Mouse (Mus musculus) Muller cell, postnatal 12 days (primary cell): ENCODE measurements around the gene Defb23.

Experiments used
- DNase-seq: peaks from one replicate; pipeline ENCODE4 v3.0.0-alpha.2; 2015; ENCODE audit errors: inconsistent ontology term

Defb23 gene

DNA sequence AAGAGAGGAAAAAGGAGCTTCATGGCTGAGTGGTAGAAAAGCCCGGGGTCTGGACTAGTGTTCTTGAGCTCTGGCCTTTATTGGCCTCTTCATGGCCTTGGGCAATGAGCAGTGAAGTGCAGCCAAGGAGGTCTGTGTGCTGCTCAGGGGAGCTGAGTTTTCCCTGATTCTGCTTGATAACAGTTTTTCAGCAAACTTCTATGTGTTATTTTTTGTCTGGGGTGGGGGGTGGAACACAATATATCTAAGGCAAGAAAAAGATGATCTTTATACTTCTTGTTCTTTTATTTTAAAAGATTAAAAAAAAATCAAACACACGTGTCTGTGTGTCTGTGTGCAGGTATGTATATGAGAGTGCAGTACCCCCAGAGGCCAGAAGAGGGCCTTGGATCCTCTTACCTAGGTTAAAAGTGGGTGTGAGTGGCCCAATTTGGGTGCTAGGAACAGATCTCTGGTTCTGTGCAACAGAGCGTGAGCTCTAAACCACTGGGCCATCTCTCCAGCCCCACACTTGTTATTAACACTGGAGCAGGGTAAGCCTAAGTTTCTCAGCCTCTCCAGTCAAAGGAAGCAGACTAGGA is at the start of gene Defb23:
TSS of gene Defb23 (minus strand) at position 51 of the 581 bp plus-strand sequence.
- DNase-seq: no peak

DNA sequence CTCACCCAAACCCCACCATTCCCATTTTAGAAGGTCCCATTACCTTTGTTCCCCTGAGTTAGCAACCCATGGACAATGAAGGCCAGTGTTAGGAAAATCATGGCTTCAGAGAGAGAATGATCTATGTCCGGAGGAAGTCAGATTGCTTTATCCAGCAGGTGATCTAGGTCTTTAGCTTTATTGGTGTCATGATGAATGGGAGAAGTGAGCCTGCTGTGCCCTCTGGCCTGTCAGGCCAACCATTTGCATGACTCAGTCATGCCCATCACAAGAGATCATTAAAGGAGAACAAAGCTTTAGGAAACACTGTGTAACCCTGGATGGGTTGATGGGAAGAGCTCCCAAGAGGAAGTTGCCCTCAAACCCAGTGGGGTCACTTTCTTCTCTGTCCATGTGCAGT is 47.2 kb upstream of the Defb23 start, which contains the start of gene Defb26:
TSS of gene Defb26 (minus strand) at position 101 of the 400 bp plus-strand sequence.
- no peak for DNase-seq

DNA sequence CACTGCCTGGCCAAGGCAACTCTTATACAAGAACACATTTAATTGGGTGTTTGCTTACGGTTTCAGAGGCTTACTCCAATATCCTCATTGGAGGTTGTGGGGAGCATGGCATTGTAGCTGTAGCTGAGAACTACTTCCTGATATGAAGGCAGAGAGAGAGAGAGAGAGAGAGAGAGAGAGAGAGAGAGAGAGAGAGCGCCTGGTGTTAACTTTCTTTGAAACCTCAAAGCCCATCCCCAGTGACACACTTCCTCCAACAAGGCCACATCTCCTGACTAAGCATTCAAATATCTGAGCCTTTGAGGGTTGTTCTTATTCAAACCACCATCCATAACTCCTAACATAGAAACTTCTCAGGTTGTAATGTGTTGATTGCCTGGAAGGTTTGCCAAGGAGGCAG is 39.5 kb upstream of the Defb23 start:
- DNase-seq: no peak

DNA sequence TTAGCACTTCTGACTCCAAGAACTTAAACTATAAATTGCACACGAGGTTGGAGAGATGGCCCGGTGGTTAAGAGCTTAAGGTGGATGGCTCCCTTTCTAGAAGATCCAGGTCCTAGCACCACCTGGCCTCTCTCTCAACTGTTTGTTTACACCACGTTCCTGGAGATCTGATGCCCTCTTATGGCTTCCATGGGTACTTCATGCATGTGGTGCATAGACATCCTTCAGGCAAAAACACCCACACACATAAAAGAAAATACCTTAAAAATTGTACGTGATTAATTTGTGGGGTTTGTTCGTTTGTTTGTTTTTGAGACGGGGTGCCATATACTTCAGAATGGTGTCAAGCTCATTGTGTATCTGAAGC is 36.4 kb upstream of the Defb23 start:
- no peak for DNase-seq

DNA sequence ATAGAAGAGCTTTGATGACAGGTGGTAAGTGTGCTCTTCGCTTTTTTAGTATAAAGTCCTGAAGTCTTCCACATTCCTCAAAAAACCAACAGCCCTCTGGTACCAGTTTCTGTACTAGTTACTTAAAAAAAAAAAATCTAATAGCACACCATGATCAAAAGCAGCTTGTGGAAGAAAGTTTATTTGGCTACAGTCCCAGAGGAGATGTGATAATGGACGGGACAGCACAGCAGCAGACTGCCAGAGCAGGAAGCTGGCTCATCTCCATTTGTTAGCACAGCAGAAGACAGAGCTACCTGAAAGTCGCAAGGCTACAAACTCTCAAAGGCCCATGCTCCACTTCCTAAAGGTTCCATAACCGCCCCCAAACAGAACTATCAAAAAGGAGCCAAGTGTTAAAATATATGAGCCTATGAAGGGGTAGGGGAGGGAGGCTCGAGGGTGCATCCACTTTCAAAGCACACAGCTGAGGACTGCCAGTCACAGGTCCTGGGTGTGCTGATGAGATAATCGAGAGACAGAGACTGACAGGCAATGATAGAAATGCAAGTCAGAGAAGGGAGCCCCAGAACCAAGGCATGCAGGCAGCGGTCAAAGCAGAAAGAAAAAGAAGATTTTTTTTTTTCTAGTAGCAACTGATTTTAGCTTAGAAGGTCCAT is 35.9 kb upstream of the Defb23 start:
- no peak for DNase-seq

DNA sequence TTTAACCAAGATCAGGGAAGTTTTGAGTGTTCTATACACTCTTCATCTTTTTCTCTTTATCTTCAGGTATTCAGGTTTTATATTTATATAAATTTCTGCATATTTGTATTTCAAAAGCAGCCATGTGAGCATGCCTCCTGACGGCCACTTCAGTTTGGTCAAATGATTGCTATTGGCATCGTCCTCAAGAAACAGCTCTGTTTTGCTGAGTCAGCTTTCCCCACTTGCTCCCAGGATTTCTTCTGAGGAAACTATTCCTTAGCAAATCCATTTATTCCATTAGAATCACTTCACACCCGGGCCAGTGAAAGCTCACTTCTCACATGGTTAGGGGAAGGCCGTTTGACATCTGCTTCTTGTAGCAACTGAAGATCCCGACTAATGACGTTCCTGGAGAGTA is 33.6 kb upstream of the Defb23 start:
- no peak for DNase-seq

DNA sequence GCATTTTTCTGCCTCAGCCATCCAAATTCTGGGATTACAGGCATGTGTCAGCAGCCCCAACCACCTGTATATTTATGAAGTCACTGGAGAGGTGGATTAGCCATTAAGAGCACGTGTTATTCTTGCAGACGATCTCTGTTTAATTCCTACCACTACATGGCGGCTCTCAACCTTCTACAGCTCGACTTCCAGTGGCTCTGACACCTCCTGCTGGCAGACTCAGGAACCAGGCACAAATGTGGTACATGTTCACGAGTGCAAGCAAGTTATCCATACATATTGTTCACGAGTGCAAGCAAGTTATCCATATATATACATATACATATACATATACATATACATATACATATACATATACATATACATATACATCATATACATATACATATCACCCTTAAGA is 28.7 kb upstream of the Defb23 start:
- DNase-seq: no peak

DNA sequence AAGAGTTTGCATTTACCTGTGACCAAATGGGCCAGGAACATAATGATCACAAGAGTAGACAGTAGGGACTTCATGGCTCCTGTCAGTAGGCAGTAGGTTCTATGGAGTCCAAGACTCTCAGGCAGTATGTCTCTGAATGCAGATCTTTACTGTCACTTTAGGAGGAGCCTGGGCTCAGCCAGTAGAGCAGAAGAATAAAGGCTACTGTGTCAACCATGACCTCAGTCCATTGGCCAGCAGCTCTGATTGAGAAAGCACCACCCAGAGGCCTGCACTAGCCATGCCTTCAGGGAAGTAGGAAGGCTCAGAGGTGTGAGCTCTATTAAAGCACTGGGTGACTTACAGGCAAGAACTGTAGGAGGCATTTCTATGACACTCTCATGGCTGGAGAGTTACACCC is 25.6 kb upstream of the Defb23 start, which contains the start of gene Defb22:
TSS of gene Defb22 (minus strand) at position 101 of the 400 bp plus-strand sequence.
- DNase-seq: no peak

DNA sequence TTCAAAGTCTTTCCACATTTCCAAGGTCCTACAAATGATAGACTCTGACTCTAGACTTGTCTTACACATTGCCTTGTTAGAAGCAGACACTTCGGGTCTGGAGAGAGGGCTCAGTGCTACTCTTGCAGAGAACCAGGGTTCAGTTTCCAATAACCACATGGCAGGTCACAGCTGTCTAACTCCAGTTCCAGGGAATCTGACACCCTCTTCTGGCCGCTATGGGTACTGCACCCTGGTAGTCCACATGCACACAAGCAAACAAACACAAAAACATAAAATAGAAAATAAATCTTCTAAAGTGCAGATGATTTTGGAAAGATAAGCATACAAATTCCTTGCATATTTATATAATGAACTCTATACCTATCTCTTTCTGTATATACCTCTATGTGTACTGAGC is 22.6 kb upstream of the Defb23 start:
- DNase-seq: no peak

DNA sequence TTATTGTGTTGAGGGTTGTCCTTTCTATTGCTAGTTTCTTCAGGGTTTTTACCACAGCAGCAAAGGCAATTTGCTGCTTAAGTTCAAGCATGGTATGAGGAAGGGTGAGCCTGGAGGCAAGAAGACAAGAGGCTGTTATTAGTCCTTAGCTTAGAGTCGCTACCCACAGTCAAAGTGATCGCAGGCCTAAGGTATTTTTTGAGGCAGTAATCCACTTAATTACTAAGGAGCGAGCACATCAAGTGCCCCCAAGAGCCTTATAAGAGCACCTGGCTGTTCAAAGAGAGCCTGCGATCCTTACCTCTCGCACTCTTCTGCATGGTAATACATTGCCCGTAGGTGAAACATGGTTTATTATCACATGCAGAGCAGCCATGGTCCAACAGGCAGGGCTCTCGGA is 17.3 kb upstream of the Defb23 start:
- DNase-seq: no peak

DNA sequence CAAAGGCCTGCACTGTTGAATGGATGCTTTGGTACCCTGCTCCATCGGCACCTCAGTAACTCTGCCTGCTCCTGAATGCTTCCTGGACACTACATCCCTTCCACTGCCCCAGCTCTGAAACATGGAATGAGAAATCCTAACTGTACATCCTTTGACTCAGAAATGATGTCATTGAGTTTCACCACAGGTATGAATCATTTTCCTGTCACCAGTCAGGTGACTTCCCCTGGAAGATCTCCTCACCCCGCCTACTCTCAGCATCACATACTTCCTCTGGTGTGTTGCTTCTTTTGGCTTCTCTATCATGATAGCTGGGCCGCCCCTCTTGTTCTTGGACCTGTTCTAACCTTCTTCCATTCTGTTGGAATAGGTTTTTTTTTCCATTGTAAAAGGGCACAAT is 16.5 kb upstream of the Defb23 start:
- DNase-seq: no peak

DNA sequence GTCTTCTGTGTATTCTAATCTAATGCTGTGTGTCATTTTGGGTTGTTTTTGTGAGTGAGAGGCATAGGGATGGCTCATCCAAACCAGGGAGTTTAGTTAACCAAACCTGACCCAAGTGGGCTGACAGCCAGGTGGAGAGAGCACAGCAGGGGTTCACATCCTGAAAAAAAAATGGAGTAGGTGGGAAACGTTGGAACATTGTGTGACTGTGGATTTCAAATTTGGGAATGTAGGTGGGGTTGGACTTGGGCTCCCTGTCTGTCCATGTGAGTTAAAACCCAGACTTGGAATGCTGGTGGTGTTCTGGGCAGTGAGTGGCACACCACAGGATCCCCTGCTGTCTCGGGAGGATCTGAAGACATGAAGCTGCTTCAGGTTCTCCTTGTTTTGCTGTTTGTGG is 12.3 kb upstream of the Defb23 start, which contains the start of gene Defb20:
TSS of gene Defb20 (plus strand) at position 301 of the 400 bp plus-strand sequence.
- no peak for DNase-seq

DNA sequence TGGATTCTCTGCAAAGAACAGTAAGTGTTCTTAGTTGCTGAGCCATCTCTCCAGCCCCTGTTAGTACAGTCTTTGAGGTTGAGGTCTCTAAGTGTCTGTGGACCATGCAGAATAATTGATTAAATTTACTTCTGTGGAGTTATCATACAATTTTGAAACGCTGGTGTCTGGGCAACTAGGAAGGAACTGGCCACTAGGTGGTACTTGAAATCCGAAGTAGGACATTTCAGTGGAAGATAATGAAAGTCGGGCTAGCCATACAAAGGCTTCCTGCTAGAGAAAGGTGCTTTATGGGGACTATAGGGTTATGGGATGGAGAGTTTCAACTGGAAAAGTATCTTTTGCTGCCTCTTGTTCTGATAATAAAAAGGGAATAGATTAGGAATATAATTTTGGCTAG is 8.0 kb upstream of the Defb23 start:
- DNase-seq: no peak

DNA sequence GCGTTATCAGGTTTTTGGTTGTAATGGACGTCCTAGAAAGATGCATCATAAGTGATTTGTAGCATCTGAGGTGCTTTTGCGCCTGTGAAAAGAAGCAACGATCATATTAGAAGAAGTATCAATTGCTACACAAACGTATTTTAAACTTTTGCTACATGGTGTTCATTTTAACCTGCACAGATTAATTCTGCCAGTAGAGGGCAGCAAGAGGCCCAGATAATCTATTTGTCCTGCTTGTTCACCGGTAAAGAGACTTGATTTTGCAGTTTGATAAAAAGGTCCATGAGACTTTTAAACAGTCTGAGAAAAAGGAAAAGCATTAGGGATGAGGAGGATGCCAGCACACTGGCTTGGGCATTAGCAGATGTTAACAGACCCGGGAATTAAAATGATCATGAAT is 6.6 kb upstream of the Defb23 start:
- DNase-seq: peak; percentile 11

DNA sequence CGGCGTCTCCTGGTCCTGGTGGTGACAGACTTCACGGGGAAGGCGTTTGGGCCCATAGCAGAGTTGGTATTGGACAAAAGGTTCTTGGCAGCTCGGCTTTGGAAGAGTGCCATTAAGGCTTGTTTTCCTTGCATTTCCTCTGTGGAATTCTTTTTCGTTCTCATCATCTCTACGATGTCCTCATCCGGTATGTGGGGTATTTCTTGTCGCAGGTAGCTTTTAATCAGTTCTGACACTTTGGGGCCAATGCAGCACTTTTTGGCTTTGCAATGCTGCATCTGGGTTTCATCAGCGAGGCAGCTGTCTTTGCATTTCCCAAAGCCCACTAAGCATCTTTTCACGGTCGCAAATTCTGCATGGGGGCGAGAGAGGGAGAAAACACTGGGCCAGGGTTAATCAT is 5.2 kb downstream of the Defb23 start:
- peak; percentile 51 for DNase-seq

DNA sequence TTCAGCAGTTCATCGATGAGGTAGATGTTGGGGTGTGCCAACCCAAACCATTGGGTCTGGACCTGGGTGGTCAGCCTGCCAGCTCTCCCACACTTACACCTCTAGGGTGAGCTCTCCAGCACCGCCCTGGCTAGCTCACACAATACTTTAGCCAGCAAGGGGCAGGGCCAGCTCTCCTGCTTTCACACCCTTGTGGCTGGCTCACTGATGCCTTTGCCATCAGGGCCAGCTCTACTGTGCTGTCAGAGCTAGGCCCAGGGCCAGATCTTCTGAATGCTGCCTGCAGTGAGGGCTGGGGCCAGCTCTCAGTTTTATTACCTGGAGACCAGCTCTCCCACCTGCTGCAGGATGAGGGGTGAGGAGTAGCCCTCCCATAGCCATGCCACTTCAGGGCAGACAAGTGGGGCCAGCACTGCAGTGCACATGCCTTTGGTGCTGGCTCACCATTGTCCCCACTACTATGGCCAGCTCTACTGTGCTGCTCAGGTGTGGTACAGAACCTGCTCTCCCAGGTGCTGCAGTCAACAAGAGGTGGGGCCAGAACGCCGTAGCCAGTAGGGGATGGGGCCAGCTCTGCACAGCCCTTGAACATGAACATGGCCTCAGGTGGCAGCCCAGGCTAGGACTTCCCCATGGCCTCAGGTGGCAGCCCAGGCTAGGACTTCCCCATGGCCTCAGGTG is 12.2 kb downstream of the Defb23 start:
- no peak for DNase-seq

DNA sequence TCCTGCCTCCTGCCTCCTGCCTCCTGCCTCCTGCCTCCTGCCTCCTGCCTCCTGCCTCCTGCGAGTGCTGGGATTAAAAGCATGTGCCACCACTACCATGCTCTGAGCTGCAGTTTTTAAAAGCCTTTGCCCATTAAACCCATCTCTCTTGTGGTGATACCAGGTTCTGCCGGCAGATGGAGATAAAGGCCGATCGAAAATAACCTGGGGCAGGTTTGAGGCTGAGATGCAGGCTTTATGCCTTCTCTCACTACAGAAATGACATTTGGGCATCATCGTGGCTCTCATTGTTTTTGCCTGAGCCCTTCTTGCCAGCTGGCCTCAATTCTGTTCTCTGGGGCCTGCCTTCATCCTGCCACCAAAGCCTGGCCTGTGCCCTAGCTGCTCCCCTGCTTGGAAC is 14.2 kb downstream of the Defb23 start:
- peak; percentile 48 for DNase-seq

DNA sequence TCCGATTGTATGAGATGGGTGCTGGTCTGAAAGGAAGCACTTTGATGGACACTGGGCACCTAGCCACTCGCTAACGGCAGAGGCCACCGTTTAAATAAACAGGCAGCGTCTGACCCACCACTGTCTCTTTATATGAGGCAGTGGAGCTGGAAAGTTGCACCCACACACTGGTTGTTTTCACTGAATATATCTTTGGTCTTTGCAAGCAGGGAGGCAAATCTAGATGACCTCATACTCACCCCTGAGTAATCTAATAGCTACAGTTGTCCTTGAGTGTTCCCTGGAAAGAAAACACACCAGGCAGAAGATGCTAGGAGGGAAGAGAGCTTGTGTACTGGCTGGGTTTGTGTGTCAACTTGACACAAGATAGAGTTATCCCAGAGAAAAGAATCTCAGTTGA is 17.0 kb downstream of the Defb23 start:
- DNase-seq: no peak

DNA sequence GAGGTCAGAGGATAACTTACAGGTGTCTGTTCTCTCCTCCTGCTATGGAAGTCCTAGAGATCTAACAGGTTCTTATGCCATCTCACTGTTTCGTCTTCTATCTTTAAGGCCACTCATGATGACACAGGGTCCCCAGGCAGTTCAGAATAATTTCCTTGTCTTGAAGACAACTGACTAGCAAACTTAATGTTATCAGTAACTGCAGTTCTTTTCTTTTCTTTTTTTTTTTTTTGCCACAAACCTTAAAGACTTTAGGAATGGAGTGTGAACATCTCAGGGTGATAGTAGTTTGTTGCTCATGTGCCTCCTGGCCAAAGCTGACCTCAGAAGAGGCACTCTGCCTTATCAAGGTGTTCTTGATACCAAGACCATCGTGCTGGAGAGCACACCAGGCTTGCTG is 17.8 kb downstream of the Defb23 start:
- no peak for DNase-seq

DNA sequence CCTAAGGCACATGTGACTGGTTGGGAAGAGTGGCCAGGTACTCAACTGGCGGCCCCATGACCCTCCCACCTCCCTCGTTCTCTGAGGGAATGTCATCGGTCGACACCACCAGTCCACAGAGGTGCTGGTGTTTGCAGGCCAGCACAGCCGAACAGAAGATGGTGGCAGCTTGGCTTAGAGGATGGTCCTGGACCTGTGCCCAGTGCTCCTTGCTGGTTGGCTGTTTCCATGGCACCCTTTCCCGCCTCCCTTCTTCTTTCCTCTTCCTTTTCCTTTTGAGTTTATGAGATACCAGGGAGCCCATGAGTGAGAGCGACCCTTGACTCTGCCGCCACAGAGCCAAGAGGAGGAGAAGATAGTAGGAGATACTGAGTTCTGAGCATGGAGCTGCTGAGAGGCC is 21.1 kb downstream of the Defb23 start:
- DNase-seq: no peak

DNA sequence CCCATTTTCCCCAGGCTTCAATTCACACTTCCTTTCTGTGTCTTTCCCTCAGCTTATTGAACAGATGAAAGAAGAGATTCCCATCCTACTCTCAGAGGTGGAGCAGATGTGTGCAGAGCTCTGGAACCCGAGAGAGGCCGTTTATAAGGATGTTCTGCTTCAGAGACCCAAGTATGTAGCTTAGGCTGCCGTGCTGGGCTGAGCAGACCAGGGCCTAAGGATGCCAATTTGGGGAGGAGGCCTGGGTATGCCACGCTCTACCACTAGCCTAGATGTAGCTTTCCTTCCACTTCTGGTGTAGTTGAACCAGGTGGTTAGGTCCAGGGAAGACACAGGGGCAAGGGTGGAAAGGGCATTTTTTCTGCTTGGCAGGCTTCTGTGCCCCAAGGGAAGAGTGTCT is 22.1 kb downstream of the Defb23 start:
- DNase-seq: no peak

DNA sequence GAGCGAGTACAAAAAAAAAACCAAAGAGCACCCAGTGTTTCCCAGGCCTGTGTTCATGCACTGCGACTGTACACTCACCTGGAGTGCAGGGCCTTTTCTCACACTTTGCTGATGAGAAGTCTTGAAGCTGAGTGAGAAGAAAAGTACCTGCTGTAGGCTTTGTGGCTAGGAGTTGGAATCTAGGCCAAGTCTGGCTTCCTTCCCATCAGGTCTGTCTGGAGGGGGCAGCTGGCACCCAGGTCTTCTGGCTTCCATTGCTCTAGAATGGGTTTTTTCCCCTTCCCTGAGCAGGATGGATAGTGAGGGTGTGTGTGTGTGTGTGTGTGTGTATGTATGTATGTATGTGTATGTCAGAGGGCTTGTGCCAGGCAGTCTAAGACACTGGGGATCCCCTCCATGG is 24.6 kb downstream of the Defb23 start:
- DNase-seq: no peak

DNA sequence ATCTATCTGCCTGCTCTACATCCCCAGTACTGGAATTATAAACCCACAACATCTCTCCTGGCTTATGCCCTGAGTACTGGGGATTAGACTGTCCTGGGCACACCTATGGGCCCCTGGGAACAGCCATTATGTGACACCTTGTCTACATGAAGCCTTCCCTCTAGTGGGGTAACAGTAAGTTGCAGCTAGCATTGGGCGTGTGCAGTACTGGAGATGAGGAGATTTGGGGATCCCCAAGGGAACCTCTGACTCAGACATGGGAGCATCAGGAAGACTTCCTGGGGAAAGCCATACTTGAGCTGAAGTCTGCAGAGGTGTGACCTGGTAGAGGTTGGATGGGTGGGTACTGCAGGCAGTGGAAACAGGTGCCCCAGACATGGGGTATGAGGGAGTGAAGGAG is 25.5 kb downstream of the Defb23 start:
- DNase-seq: no peak
